Mouse (Mus musculus) cerebellum, adult 9-11 months (tissue): Measurements from ENCODE around the gene Vwf.

Experiments used
- DNase-seq: peaks from one replicate; pipeline ENCODE4 v3.0.0; 2022

Vwf gene

DNA sequence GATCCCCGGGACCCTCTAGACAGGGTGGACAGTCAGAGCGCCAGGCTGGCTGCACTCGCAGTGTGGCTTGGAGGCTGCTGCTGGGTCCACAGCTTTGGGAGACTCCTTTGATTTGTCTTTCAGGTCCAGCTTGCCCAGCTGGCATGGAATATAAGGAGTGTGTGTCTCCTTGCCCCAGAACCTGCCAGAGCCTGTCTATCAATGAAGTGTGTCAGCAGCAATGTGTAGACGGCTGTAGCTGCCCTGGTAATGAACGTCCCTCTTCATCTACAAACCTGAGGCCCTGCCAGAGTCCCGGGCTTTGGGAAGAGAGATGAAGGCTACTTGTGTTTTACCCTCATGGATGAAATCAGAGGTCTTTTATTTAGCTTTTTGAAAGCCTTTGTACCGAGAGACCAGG lies 43.5 kb downstream of the Vwf start:
- no peak for DNase-seq

DNA sequence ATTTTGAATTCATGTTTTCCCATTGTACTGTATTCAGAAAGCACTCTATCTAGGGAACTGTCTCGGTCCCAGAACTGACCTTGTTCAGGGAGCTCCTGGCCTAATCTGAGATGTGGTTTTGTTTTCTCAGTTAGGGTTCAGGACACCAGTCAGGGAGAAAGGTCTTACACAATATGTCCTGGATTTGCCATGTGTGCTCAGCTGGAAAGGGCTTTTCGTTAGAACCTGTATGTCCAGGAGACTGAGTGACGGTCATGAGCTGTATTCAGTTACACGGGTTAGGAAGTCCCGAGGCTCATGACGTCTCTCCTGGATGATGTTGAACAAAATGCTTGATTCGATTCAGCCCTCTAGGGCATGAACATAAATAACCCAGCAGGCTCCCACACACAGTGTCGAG lies 43.9 kb downstream of the Vwf start:
- no peak for DNase-seq

DNA sequence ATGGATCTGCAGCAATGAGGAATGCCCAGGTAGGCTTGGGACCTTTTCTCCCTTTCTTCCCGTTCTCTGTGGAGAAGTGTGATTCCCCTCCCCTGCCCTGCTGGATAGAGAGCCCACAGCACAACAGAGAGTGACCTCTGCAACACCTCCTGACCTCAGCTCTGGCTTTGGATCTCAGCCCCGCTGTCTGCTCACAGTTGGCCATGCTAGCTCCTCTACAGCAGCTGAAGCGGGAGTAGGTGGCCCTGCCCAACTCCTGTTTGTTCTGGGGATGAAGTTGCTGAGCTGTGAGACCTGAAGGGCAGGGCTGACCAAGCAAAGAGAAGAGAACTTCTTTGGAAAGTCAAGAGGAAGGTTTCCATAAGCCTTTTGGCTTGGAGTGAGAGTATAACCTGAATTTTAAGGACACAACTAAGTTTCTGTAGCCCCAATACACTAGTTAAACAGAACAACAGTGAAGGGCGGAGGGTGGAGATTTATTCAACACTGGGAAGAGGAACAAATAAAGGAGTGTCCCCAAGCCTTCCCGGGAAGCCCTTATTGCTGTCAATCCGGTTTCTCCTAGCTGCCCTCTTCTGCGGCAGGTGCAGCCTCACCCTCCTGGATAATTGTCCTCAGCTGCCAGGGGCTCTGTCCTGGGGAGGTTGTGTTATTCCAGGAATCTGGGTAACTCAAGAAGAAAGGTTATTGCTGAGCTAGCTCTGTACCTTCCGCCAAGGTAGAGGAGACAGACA lies 45.2 kb downstream of the Vwf start:
- DNase-seq, result no peak

DNA sequence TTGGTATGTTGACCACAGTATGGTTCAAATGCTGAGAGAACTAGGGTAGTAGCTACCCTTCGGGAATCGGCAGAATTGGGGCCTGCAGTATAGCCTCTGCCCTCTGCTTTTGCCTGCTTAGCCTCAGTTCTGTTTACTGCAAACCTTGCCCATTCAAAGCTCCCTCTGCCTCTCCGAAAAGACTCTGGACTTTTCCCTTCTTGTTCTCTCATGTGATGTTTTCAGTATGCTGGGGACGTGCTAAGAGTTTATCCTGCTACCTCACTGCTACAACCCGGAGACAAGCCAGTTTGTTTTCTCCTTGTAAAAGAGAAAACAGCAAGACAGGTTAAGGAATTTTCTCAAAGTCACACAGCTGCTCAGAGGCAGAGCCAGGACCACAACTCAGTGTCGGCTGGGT lies 46.0 kb downstream of the Vwf start:
- no peak for DNase-seq

DNA sequence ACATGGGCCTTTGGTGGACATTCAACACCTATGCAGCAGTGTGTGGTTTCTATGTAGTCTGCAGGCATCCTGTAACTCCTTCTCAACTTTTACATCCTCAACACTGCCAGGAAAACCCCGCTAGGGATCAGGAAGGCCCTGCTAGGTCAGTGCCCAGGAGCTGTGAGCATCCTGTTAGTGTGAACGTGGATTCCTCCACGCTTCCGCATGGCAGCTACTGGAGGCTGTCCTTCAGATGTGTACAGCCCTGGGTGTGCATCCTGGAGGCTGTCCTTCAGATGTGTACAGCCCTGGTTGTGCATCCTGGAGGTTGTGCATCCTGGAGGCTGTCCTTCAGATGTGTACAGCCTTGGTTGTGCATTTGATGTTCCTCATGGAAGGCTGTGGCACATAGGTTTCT lies 47.7 kb downstream of the Vwf start:
- no peak for DNase-seq

DNA sequence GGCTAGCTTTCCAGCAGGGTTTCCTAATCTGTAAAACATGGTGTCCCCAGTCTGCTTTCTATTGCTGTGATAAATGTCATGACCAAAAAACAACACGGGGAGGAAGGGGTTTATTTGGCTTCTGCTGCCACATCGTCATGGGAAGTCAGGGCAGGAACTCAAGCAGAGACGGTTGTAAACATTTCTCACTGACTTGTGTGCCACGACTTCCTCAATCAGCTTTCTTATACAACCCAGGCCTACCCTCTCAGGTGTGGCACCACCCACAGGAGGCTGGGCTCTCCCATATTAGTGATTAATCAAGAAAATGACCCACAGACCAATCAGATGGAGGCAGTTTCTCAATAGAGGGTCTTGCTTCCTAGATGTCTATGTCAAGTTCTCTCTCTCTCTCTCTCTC lies 48.3 kb downstream of the Vwf start:
- DNase-seq, result no peak

DNA sequence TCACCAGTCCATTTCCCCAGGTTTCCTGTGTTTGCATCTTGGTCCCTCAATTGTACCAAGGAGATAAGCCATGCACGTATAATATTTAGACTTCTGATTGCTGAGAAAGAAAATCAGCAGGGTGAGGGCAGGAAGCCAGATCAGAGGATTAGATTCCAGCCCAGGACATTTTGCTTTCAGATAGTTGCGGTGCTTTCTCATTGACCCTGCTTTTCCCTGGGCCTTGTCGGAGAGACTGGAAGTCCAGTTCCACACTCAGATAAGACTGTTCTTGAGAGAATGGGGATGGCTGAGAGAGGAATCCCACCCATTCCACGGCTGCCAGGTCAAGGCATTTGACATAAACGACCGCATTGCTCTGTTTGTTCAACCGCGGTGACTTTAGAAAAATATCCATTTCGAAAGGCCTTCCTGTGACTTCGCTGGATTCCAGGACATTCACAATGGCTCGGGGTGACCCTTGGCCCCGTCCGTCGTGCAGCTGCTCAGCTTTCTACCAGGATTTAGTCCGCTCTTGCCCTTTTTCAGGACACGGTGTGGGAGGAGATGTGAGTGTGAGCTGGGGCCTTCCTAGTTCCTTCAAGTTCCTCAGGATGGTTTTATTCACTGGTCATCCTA lies 50.2 kb downstream of the Vwf start:
- no peak for DNase-seq

DNA sequence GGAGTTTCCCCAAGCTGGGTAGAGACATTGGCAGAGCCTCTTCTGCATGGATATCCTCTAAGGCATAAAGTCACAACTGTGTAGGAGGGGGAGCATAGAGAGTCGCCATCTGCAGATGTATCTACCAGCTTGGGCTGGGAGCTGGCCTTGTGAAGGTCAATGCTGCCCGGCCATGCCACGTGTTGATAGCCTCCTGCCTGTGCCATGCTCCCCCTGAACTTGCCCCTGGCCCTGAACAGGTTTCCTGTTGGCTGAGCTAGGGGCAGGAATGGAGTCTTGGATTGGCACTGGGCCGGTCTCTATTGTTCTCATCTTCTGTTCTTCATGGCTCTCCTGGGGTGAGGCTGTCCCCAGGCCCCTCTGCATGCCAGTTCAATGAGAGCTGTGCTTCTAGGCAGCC lies 51.1 kb downstream of the Vwf start:
- DNase-seq, result no peak

DNA sequence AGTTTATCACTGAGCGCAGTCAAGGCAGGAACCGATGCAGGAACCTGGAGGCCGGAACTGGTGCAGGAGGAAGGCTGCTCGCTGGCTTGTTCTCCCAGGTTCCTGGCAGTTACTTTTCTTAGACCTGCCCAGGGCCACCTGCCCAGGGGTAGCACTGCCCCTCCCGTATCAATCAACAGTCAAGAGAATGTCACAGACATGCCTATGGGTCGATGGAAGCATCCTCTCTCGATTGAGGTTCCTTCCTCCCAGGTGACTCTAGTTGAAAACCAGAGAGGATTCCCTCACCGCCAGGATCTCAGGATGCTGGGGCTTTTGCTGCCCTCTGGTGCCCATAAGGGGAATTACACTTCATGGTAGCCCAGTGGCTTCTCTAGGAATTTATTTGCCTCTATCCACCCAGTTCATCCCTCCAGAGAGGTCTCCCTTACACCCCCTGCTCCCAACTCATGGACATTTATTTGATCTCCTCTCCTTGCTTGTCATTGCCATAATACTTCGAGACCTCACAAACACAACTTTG lies 53.5 kb downstream of the Vwf start:
- DNase-seq, result peak; percentile 55

DNA sequence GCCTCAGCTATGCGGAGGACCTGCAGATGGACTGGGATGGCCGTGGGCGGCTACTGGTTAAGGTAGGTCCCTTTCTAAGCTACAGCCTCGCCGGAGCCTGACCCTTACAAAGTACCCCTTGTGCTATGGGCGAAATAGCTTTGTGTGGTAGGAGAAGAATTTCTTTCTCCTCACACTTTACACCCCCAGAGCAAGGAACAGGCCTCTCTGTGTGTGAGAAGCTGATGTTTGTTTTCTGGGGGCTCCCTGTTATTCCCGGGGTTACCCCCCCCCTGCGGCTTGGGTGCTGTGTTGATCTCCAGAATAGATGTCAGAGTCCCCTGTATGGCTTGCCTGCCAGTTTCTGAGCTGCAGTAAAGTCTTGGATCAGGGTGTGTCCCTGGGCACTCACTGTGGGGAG lies 54.1 kb downstream of the Vwf start:
- no peak for DNase-seq

DNA sequence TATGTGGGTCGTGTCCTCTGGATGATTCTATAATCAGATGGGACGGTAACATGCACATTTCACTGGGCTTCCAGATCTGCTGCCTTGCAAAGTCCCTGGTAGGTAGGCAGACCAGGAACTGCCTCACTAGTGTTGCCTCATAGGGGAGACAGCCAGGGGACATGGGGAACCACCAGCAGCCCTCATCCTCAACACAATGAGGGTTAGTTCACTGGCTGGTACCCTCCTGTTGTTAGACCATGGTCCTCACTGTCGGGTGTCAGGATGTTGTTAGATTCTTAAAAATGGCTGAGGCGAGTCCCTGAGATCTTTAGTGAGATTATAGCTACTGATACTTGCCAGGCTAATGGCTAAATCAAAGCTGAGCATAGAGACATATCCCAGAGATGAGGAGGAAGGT lies 54.6 kb downstream of the Vwf start:
- no peak for DNase-seq

DNA sequence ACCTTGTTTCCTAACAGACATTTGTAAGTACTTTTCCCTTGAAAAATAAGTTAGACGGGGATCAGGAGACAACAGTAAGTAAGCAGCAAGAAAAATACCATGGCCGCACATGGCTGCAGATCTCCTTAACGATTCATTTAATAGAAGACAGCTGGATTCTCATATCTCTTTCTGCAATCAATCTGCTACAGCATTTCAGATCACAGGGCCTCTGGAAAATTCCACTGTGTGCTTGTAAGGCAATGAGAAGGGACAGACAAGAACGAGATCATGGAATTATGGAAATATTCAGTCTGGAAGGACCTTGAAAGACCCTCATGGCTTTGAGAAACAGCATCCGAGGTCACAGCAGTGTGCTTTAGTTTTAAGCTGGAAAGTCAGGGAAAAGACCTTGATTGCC lies 55.2 kb downstream of the Vwf start:
- no peak for DNase-seq

DNA sequence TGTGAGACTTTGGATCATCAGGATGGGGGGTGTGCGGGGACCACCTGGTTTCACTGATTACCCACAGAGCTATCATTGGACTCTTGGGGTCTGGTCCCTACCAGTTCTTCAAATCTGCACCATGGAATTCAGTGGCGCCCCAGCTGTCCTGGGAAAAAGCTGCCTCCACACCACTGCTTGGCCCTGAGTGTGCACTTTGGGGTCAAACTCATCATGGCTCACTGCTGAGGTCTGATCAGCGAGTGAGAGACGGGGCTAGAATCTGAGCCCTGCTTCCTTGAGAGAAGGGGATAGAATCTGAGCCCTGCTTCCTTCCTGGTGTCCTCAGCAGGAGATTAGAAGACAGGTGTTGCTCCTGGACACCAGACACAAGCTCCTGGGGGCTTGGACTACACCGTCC lies 55.8 kb downstream of the Vwf start:
- DNase-seq, result no peak

DNA sequence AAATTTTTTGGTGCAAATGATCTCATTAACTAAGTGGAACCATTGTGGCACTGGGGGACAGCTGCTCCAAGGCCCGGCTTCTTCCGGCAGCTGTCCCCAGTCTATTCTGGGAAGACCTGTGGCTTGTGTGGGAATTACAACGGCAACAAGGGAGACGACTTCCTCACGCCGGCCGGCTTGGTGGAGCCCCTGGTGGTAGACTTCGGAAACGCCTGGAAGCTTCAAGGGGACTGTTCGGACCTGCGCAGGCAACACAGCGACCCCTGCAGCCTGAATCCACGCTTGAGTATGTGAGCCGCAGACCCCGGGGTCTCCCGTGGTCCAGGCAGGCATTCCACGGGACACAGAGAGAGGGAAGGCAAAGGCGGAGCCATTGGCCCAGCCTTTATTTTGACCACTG lies 56.7 kb downstream of the Vwf start:
- DNase-seq, result peak; percentile 24

DNA sequence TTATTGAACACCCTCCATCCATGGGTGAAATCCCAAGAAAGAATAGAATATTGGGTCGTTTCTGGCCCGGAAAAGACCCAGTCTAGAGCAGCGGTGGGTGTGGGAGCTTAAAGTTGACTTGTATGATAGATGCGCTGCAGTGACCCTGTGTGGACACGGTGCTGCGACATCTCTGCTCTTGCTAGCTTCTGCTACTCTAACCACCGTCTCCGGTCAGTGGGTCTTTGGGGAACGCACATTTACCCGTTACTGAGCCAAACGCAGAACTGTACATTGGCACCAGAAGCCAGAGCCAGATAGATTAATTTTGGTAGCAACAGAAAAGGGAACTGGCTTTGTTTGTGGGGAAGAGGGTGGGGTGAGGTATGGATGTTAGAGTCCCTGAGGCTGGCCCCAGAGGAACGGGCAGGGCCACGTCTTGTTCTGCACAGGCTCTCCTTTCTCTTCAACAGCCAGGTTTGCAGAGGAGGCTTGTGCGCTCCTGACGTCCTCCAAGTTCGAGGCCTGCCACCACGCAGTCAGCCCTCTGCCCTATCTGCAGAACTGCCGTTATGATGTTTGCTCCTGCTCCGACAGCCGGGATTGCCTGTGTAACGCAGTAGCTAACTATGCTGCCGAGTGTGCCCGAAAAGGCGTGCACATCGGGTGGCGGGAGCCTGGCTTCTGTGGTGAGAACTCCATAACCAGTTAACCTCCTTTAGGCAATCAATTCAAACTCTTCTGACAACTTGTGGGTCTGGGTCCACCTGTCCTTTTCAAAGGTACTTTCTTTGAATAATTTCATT lies 57.3 kb downstream of the Vwf start:
- no peak for DNase-seq

DNA sequence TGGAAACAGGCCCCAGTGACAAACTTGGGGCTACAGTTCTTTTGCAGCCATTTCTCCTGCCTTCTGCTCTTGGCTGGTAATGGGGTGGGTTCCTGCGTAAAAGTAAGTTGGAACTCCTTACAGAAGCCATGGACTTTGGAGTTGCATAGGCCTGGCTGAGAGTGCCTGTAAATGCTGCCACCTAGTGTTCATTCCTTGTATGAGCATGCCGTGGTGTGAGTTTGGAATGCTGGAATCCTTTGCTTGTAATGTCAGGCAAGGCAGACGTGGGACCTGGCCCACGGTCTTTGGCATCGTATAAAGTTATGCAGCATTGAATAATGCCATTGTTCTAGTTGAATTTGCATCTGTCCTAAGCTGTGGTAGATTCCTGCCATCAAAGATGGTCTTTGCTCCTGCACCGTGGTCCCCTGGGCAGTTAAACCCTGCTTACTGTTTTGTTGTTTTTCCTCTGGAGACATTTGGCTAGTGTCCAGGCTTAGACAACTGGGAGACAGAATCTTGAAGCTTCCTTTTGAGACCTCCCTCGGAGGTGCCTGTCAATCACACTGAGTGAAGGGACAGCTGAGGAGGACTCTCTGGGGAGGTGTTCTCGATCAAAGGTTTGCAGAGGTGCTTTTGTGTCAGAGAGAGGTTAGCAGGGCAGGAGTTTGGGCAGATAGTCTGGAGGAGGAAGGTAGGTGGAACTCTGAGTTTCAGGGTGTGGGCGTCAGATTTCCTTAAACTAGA lies 58.1 kb downstream of the Vwf start:
- DNase-seq, result peak; percentile 35

DNA sequence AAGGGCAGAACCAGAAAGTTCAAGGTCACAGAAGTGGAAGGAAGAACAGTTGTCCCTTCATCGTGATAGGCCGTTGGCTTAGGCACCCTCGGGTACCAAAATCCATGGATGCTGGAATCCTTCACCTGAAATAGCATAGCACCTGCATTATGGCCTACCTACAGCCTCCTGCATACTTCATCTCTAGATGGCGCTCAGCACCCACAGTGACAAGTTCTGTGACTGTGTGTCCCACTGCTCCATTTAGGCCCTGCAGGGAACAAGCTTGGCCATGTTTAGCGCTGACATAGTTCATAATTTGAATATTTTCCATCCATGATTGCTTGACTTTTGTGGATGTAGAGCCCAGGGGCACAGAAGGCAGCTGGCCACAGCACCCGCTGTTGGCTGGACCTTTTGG lies 62.5 kb downstream of the Vwf start:
- no peak for DNase-seq

DNA sequence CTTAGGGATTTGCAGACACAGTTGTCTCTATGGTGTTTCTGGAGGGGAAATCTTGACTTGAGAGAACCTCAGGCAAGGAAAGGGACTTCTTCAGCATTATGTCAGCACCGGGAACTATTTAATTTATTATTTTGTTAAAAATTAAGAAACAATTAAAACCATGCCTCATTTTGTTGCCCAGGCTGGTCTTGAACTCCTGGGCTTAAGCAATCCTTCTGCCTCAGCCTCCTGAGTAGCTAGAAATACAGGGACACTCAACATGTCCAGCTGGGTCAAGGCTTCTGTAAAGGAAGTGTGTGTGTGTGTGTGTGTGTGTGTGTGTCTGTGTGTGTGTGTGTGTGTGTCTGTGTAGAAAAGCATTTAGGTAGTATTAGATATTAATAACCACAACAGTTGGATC lies 71.3 kb downstream of the Vwf start:
- DNase-seq, result no peak

DNA sequence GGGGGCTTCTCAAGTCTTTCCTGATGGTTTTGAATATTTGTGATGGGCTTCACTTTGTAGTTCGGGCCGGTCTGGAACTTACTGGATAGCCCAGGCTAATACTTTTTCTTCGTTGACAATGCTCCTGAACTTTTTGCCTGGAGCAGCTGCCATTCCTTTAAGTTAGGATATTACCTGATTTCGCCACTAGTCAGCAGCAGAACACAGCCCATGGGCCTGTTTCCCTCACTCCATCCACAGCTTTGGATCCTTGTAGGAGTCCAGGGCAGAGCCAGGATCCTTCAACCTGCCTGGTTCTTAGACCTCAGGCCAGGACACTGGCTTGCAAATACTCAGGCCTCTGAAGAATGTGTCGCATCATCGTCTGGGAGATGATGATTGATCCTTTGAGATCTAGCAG lies 74.2 kb downstream of the Vwf start:
- no peak for DNase-seq

DNA sequence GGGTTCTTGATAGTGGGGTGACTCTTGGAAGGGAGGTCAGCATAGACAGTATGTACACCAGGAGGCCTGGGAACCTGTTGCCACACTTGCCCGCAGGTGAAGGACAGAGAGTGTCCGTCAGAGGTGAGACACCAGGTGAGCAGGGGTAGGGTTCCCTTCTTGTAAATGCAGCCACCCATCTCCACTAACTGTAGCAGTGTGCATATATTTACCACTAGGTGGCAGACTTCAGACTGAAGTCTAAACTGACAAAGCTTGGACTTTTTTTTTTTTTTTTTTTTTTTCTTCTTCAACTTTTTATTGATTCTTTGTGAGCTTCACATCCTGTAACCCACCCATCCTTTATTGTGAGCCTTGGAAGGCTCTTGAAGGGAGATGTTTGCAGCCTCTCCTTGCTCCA lies 75.9 kb downstream of the Vwf start:
- DNase-seq, result no peak

DNA sequence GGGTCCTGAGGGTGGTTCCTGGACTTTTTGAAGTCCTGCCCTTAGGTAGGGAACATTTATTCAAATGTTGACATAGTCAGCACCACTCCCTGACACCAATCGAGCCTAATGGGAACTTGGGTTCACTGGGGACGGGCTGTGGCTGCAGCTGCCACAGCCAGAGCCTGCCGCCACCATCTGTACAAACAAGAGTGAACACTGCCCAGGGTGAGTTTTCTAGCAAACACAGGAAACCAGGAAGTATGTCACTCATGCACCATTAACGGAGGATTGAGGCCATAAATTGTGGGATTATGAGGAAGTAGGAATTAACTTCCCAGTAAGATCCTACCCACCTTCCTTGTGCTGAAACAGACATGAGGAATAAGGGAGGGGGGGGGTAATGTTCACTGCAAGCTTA lies 93.9 kb downstream of the Vwf start:
- no peak for DNase-seq

DNA sequence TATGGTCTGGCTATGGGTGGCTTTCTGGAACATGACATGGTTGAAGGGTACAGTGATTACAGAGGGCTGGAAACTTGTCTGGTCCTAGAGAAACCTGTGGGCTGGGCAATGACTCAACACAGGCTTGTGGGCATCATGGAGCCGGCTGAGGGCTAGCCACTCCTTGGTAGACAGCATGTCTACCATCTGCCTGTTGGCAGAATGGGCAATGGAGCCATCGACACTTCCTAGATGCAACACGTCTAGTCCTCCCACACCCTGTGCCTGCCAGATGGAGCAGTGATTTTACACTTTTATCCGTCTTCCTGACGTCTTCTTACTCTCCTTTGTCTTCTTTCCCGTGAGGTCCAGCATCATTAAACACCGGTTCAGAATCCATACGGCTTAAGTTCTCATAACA lies 94.6 kb downstream of the Vwf start:
- no peak for DNase-seq

DNA sequence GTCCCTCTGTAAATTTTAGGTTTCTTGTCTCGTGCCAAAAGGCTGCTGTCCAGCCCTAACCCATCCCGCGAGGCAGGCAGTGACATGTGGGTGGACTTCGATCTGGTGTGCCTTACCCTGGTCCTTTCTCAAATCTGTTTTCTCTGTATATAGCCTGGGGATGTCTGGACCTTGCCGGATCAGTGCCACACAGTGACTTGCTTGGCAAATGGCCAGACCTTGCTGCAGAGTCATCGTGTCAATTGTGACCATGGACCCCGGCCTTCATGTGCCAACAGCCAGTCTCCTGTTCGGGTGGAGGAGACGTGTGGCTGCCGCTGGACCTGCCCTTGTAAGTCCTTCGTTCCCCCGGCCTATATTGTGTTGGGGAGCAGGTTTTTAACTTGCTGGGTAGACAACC lies 102.4 kb downstream of the Vwf start:
- no peak for DNase-seq
